Mouse (Mus musculus) small intestine, adult 2 months (tissue): ENCODE data around the gene Srgap2.
A peak's percentile ranks its signal among the peaks of the same experiment; 100 is the strongest.

Experiments
- CTCF ChIP-seq: fragments of 200-500 bp; IDR thresholded peaks from 2 replicates; pipeline ENCODE4 v1.5.1; 2012; ENCODE audit warnings: low read depth, mild to moderate bottlenecking, control low read depth, inconsistent platforms, low read length, moderate library complexity, mixed read lengths; ENCODE audit not compliant: insufficient replicate concordance, insufficient read length; ENCODE audit errors: extremely low read depth
- POLR2A ChIP-seq: fragments of 200-500 bp; IDR thresholded peaks from 2 replicates; pipeline ENCODE4 v1.6.1; 2012; ENCODE audit warnings: low read depth, mild to moderate bottlenecking, control low read depth, inconsistent platforms, low read length, moderate library complexity

DNA sequence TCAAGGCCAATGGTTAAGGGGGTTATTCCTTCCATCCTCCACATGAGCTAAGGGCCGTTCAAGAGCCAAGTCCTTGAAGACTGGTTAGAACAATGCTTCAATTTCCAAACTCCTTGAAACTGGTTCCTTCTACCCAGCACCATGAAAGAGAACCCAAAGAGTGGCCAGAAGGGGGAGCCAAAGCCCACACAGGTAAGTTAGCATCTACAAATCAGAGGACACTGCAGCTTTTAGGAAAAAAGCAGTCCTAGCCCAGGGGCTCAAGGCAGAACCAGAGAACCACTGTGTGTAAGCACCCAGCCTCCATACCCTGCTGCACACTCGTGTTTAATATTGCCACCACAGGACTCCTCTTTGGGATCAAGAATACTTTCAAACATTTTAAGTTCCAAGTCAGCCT lies 236.5 kb downstream of the Srgap2 start:
- no peak for TF ChIP-seq POLR2A
- peak; percentile 59; the same call in 1 of the 2 replicates for TF ChIP-seq CTCF
